In the genomic region with DNA sequence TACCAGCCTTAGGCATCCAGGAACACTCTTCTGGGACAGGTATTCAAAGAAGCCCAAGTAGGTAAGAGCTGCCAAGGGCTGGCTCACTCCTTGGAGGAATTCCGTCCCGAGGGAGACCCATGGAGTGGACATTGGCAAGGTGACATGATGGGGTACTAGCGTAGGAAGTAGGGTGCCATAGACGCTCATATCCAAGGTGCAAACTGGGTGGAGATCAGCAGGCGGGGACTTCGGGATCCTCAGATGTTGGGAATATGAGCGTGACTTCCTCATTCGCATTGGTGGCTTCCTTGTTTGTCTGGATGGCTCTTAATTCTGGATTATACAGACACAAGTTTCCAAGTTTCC, we compare ENCODE assay signal across 8 mouse cellular contexts. TPM values are rescaled to one million over a fixed set of nuclear protein-coding genes. Genes with fewer than 3 reads are reported as not detected.
DNase-seq lines count a peak whose midpoint lies in the region; ATAC-seq and TF ChIP-seq lines count a peak whose summit lies in the region.

No protein-coding gene starts in this region.

- no peaks in the 10 kb centered on the region for H3K27me3 ChIP-seq in lung, embryonic 14.5 days (ENCODE audit: insufficient read depth, low read length)
- H3K27me3 ChIP-seq in forebrain, embryonic 13.5 days = no peaks in the 10 kb centered on the region
- no peaks in the 10 kb centered on the region for H3K27me3 ChIP-seq in limb, embryonic 15.5 days
- no peaks in the 10 kb centered on the region for H3K27me3 ChIP-seq in neural tube, embryonic 15.5 days (replicated peaks)

- no peaks in the 10 kb centered on the region for H3K4me1 ChIP-seq in lung, embryonic 14.5 days (ENCODE audit: insufficient read depth)
- peaks cover 23% of the 10 kb centered on the region for H3K4me1 ChIP-seq in forebrain, embryonic 13.5 days
- H3K4me1 ChIP-seq in limb, embryonic 15.5 days = peaks cover 18% of the 10 kb centered on the region
- H3K4me1 ChIP-seq in neural tube, embryonic 15.5 days = peaks cover 31% of the 10 kb centered on the region

- WGBS in lung, embryonic 14.5 days = 23% methylated on average over 8 of the region's 8 CpGs
- 27% methylated on average over 8 of the region's 8 CpGs for WGBS in forebrain, embryonic 13.5 days
- 23% methylated on average over 8 of the region's 8 CpGs for WGBS in limb, embryonic 15.5 days
- WGBS in neural tube, embryonic 15.5 days = 29% methylated on average over 8 of the region's 8 CpGs

- H3K9ac ChIP-seq in lung, embryonic 14.5 days = peak overlapping the region; percentile 97
- peak overlapping the region; percentile 98 for H3K9ac ChIP-seq in forebrain, embryonic 13.5 days
- H3K9ac ChIP-seq in limb, embryonic 15.5 days = no peak overlapping the region
- H3K9ac ChIP-seq in neural tube, embryonic 15.5 days (replicated peaks) = peak overlapping the region; percentile 92

- H3K27ac ChIP-seq in lung, embryonic 14.5 days (ENCODE audit: low read depth) = no peak overlapping the region
- H3K27ac ChIP-seq in forebrain, embryonic 13.5 days = no peak overlapping the region; the same call in 1 of the 2 replicates
- H3K27ac ChIP-seq in limb, embryonic 15.5 days = peak overlapping the region; percentile 68; the same call in 1 of the 2 replicates
- peak overlapping the region; percentile 81; the same call in 1 of the 2 replicates for H3K27ac ChIP-seq in neural tube, embryonic 15.5 days (replicated peaks)

- peak overlapping the region; percentile 90 for H3K4me3 ChIP-seq in lung, embryonic 14.5 days (ENCODE audit: low read depth, low read length)
- peak overlapping the region; percentile 89 for H3K4me3 ChIP-seq in forebrain, embryonic 13.5 days
- peak overlapping the region; percentile 90 for H3K4me3 ChIP-seq in limb, embryonic 15.5 days
- peak overlapping the region; percentile 77 for H3K4me3 ChIP-seq in neural tube, embryonic 15.5 days (replicated peaks)

- TF ChIP-seq CTCF in lung, embryonic 14.5 days (IDR thresholded peaks at IDR 0.05; ENCODE audit: low read depth) = no peak

- H3K36me3 ChIP-seq in lung, embryonic 14.5 days (ENCODE audit: insufficient read depth) = peaks cover 28% of the 10 kb centered on the region
- H3K36me3 ChIP-seq in forebrain, embryonic 13.5 days (ENCODE audit: poor library complexity, severe bottlenecking) = peaks cover 29% of the 10 kb centered on the region
- H3K36me3 ChIP-seq in limb, embryonic 15.5 days = peaks cover 21% of the 10 kb centered on the region
- H3K36me3 ChIP-seq in neural tube, embryonic 15.5 days = peaks cover 19% of the 10 kb centered on the region

- no peak for DNase-seq in lung, embryonic 14.5 days
- no peak for DNase-seq in lung, postnatal 25 days (ENCODE audit: low spot score)
- DNase-seq in right cerebral cortex, adult 18-20 months = no peak
- no peak for DNase-seq in embryo, embryonic 10.5 days (ENCODE audit: low spot score)
- no peak for DNase-seq in thymus, postnatal 14 days

- H3K9me3 ChIP-seq in lung, embryonic 14.5 days (ENCODE audit: low read depth, low read length) = no peaks in the 10 kb centered on the region
- no peaks in the 10 kb centered on the region for H3K9me3 ChIP-seq in forebrain, embryonic 13.5 days (replicated peaks)
- H3K9me3 ChIP-seq in limb, embryonic 15.5 days = no peaks in the 10 kb centered on the region
- H3K9me3 ChIP-seq in neural tube, embryonic 15.5 days (replicated peaks) = no peaks in the 10 kb centered on the region

- ATAC-seq in lung, embryonic 14.5 days (ENCODE audit: insufficient read depth) = peak; percentile 19; the same call in 1 of the 2 replicates
- ATAC-seq in forebrain, embryonic 13.5 days = no peak
- no peak for ATAC-seq in limb, embryonic 15.5 days (ENCODE audit: insufficient number of reproducible peaks, low FRiP score, low TSS enrichment, low read depth)
- peak; percentile 16; the same call in 1 of the 2 replicates for ATAC-seq in neural tube, embryonic 15.5 days (ENCODE audit: low FRiP score)

- H3K4me2 ChIP-seq in lung, embryonic 14.5 days = peak overlapping the region; percentile 81
- peak overlapping the region; percentile 76 for H3K4me2 ChIP-seq in forebrain, embryonic 13.5 days
- H3K4me2 ChIP-seq in limb, embryonic 15.5 days = peak overlapping the region; percentile 77
- H3K4me2 ChIP-seq in neural tube, embryonic 15.5 days = peak overlapping the region; percentile 74

RNA-seq across cellular contexts. Expression of gene Sh3bp2, which starts 23.5 kb away (rescaled TPM):
- polyA plus RNA-seq in lung, embryonic 14.5 days (2014; fragmentation: Nextera tagmentation; extraction: Ambion mirVana) = 7.6 and 15.0 TPM in 2 replicates
- 19.1 and 23.1 TPM in 2 replicates for polyA plus RNA-seq in forebrain, embryonic 13.5 days (2015; fragmentation: Nextera tagmentation; extraction: Ambion mirVana)
- 10.0 and 10.1 TPM in 2 replicates for polyA plus RNA-seq in limb, embryonic 15.5 days (2015; fragmentation: Nextera tagmentation; extraction: Ambion mirVana)
- 17.9 and 22.6 TPM in 2 replicates for polyA plus RNA-seq in neural tube, embryonic 15.5 days (2015; fragmentation: Nextera tagmentation; extraction: Ambion mirVana)

RNA-seq across cellular contexts. Expression of gene Add1, which starts 24.4 kb away (rescaled TPM):
- polyA plus RNA-seq in lung, embryonic 14.5 days (2014; fragmentation: Nextera tagmentation; extraction: Ambion mirVana) = 213 and 222 TPM in 2 replicates
- polyA plus RNA-seq in forebrain, embryonic 13.5 days (2015; fragmentation: Nextera tagmentation; extraction: Ambion mirVana) = 173 and 185 TPM in 2 replicates
- polyA plus RNA-seq in limb, embryonic 15.5 days (2015; fragmentation: Nextera tagmentation; extraction: Ambion mirVana) = 185 and 197 TPM in 2 replicates
- polyA plus RNA-seq in neural tube, embryonic 15.5 days (2015; fragmentation: Nextera tagmentation; extraction: Ambion mirVana) = 205 and 222 TPM in 2 replicates

RNA-seq across cellular contexts. Expression of gene Tnip2, which starts 35.3 kb away (rescaled TPM):
- 16.2 and 16.5 TPM in 2 replicates for polyA plus RNA-seq in lung, embryonic 14.5 days (2014; fragmentation: Nextera tagmentation; extraction: Ambion mirVana)
- polyA plus RNA-seq in forebrain, embryonic 13.5 days (2015; fragmentation: Nextera tagmentation; extraction: Ambion mirVana) = 5.1 and 5.7 TPM in 2 replicates
- 26.2 and 29.2 TPM in 2 replicates for polyA plus RNA-seq in limb, embryonic 15.5 days (2015; fragmentation: Nextera tagmentation; extraction: Ambion mirVana)
- 13.2 and 18.2 TPM in 2 replicates for polyA plus RNA-seq in neural tube, embryonic 15.5 days (2015; fragmentation: Nextera tagmentation; extraction: Ambion mirVana)

Comparison
In these comparisons a context has a peak if more than half of its experiments do, and no peak if none do; other contexts are left out.
1. ATAC-seq: peak in lung, embryonic 14.5 days (single experiment) and neural tube, embryonic 15.5 days (single experiment); none in forebrain, embryonic 13.5 days (single experiment) and limb, embryonic 15.5 days (single experiment).
2. H3K27ac ChIP-seq: peak in limb, embryonic 15.5 days (single experiment) and neural tube, embryonic 15.5 days (single experiment); none in lung, embryonic 14.5 days (single experiment) and forebrain, embryonic 13.5 days (single experiment).
3. Peak in every context shown above with its lines, with median percentiles within 50 percentile points of each other: H3K4me2 ChIP-seq and H3K4me3 ChIP-seq.